Mouse (Mus musculus): ENCODE data around the gene Dnajc15.

GRCm38 (mm10) chr14:77853951-77854350, 21.0 kb downstream of the Dnajc15 start:
- TF ChIP-seq FOSL1 (IDR thresholded peaks at IDR 0.05; ENCODE audit: insufficient read depth, low read length, poor library complexity, severe bottlenecking) (no peak), CTCF (IDR thresholded peaks at IDR 0.05; ENCODE audit: control insufficient read depth, insufficient read depth, insufficient read length) (no peak), MYOD1 (IDR thresholded peaks at IDR 0.05; ENCODE audit: control insufficient read depth, insufficient read length, low read depth) (no peak), MAX (IDR thresholded peaks at IDR 0.05) (no peak), USF1 (IDR thresholded peaks at IDR 0.05; ENCODE audit: low read depth) (no peak), CEBPB (IDR thresholded peaks at IDR 0.05; ENCODE audit: low read depth) (no peak), MYOG (IDR thresholded peaks at IDR 0.05; ENCODE audit: control insufficient read depth, extremely low read depth, insufficient read length) (no peak)
